Mouse (Mus musculus) kidney, adult 2 months (tissue): ENCODE results near the gene C1qtnf6. TPM values are rescaled to one million over a fixed set of nuclear protein-coding genes. Genes with fewer than 3 reads are reported as not detected.
A peak's percentile ranks its signal among the peaks of the same experiment; 100 is the strongest.

Source experiments
- DNase-seq: peaks from one replicate; pipeline ENCODE4 v3.0.0; 2021
- H3K27ac ChIP-seq: fragments of 200-500 bp; 2 replicates; pipeline ENCODE4 v1.5.1; 2012; ENCODE audit warnings: low read depth, low read length, control low read depth, inconsistent platforms; ENCODE audit not compliant: insufficient read depth
- H3K27me3 ChIP-seq: fragments of 200-500 bp; replicated peaks from 2 replicates; pipeline ENCODE4 v1.6.1; 2012; ENCODE audit warnings: mild to moderate bottlenecking, moderate library complexity, low read length, inconsistent platforms; ENCODE audit not compliant: control insufficient read depth, insufficient read depth
- H3K36me3 ChIP-seq: fragments of 200-500 bp; 2 replicates; pipeline ENCODE4 v1.6.1; 2012; ENCODE audit warnings: mild to moderate bottlenecking, moderate library complexity, low read length, inconsistent platforms; ENCODE audit not compliant: control insufficient read depth, insufficient read depth
- H3K4me1 ChIP-seq: fragments of 200-500 bp; 2 replicates; pipeline ENCODE4 v1.6.1; 2011; ENCODE audit warnings: low read length; ENCODE audit not compliant: control insufficient read depth, insufficient read depth
- H3K4me3 ChIP-seq: fragments of 200-500 bp; 2 replicates; pipeline ENCODE4 v1.5.1; 2011; ENCODE audit warnings: mild to moderate bottlenecking, low read depth, low read length, control low read depth; ENCODE audit not compliant: insufficient read depth
- CTCF ChIP-seq: fragments of 200-500 bp; conservative IDR thresholded peaks from 2 replicates; pipeline ENCODE4 v1.5.1; 2011; ENCODE audit warnings: low read depth, mild to moderate bottlenecking, control low read depth, low read length, moderate library complexity, mixed read lengths; ENCODE audit not compliant: insufficient read depth, insufficient read length
- POLR2A ChIP-seq: fragments of 200-500 bp; IDR thresholded peaks from one replicate; pipeline ENCODE4 v1.6.1; 2011; ENCODE audit warnings: low read depth, low read length, control low read depth
- WGBS: fragments of 180-500 bp; shearing (Covaris S2); methylation state at CpG from one replicate; pipeline ENCODE4 v1.1.7; 2018; 5-methylcytosine and 5-hydroxymethylcytosine counted together
- polyA plus RNA-seq: library from polyadenylated mRNA; depleted of rRNA; stranded (reverse); fragments of >200 nt; gene quantifications from 2 replicates; pipeline ENCODE4 v1.2.3, GENCODE M21; 2012

Gene C1qtnf6
- polyA plus RNA-seq, 1 experiment: 17.0 TPM

GRCm38 (mm10) chr15:78554545-78555313 lies 23.5 kb upstream of the C1qtnf6 start:
- H3K4me1 ChIP-seq: no peaks in the 10 kb centered on the region
- no peaks in the 10 kb centered on the region for H3K27me3 ChIP-seq
- peak; percentile 43 for DNase-seq
- WGBS: 58% methylated on average over 25 of the region's 25 CpGs
- TF ChIP-seq CTCF: no peak
- H3K4me3 ChIP-seq: peak overlapping the region; percentile 54
- H3K36me3 ChIP-seq: no peaks in the 10 kb centered on the region
- H3K27ac ChIP-seq: no peak overlapping the region

GRCm38 (mm10) chr15:78549189-78549734 lies 18.0 kb upstream of the C1qtnf6 start:
- WGBS: 69% methylated on average over 4 of the region's 4 CpGs
- no peaks in the 10 kb centered on the region for H3K36me3 ChIP-seq
- no peaks in the 10 kb centered on the region for H3K27me3 ChIP-seq
- H3K4me1 ChIP-seq: peaks cover 6% of the 10 kb centered on the region; the same call in 1 of the 2 replicates
- H3K4me3 ChIP-seq: no peak overlapping the region
- TF ChIP-seq CTCF: no peak
- no peak for TF ChIP-seq POLR2A
- DNase-seq: no peak
- H3K27ac ChIP-seq: no peak overlapping the region

GRCm38 (mm10) chr15:78548711-78549110 lies 17.5 kb upstream of the C1qtnf6 start:
- H3K27me3 ChIP-seq: no peaks in the 10 kb centered on the region
- H3K27ac ChIP-seq: no peak overlapping the region
- 61% methylated on average over 8 of the region's 8 CpGs for WGBS
- H3K4me1 ChIP-seq: peaks cover 6% of the 10 kb centered on the region; the same call in 1 of the 2 replicates
- no peak overlapping the region for H3K4me3 ChIP-seq
- TF ChIP-seq CTCF: no peak
- H3K36me3 ChIP-seq: no peaks in the 10 kb centered on the region
- no peak for DNase-seq

GRCm38 (mm10) chr15:78548336-78548665 lies 17.1 kb upstream of the C1qtnf6 start:
- DNase-seq: no peak
- WGBS: 41% methylated on average over 3 of the region's 3 CpGs

GRCm38 (mm10) chr15:78547415-78548335 lies 16.5 kb upstream of the C1qtnf6 start:
- no peak overlapping the region for H3K4me3 ChIP-seq
- H3K27ac ChIP-seq: no peak overlapping the region
- no peaks in the 10 kb centered on the region for H3K36me3 ChIP-seq
- H3K27me3 ChIP-seq: no peaks in the 10 kb centered on the region
- WGBS: 24% methylated on average over 5 of the region's 5 CpGs
- DNase-seq: peak; percentile 91
- H3K4me1 ChIP-seq: peaks cover 6% of the 10 kb centered on the region; the same call in 1 of the 2 replicates
- TF ChIP-seq CTCF (peak; percentile 66), POLR2A (no peak)

More at GRCm38 (mm10) chr15:78548336-78548665, 17.1 kb upstream of the C1qtnf6 start:
- no peaks in the 10 kb centered on the region for H3K27me3 ChIP-seq
- H3K27ac ChIP-seq: no peak overlapping the region
- peaks cover 6% of the 10 kb centered on the region; the same call in 1 of the 2 replicates for H3K4me1 ChIP-seq
- H3K4me3 ChIP-seq: no peak overlapping the region
- no peaks in the 10 kb centered on the region for H3K36me3 ChIP-seq
- TF ChIP-seq POLR2A: no peak
- no peak for TF ChIP-seq CTCF

- Histone ChIP-seq H3K4me1 (peaks cover 13% of the 10 kb centered on the region; the same call in 1 of the 2 replicates), H3K27ac (no peak overlapping the region), H3K27me3 (no peaks in the 10 kb centered on the region), H3K4me3 (no peak overlapping the region), H3K36me3 (no peaks in the 10 kb centered on the region)
- TF ChIP-seq POLR2A: no peak
- TF ChIP-seq CTCF: no peak
- no peak for DNase-seq
- WGBS: 67% methylated on average over 4 of the region's 4 CpGs
These were observed 14.8 kb upstream of the C1qtnf6 start for GRCm38 (mm10) chr15:78546060-78546459.
